Mouse (Mus musculus): ENCODE data around the gene Fuca1. TPM values are rescaled to one million over a fixed set of nuclear protein-coding genes. Genes with fewer than 3 reads are reported as not detected.

Gene Fuca1
- polyA plus RNA-seq (2017; shearing (Covaris generic)) = 78.3 TPM

GRCm38 (mm10) chr4:135920304-135921241 lies at the start of gene Fuca1:
Gene Fuca1, plus strand, starts transcription at chr4:135920735.

GRCm38 (mm10) chr4:135873526-135874202 lies 46.9 kb upstream of the Fuca1 start, which contains the start of gene Pnrc2:
Gene Pnrc2, minus strand, starts transcription at chr4:135873850.

GRCm38 (mm10) chr4:135895071-135895571 lies 25.4 kb upstream of the Fuca1 start, which contains the start of gene Cnr2:
Gene Cnr2, plus strand, starts transcription at chr4:135895394.

GRCm38 (mm10) chr4:135946278-135946658 lies 25.7 kb downstream of the Fuca1 start, which contains the start of gene Hmgcl:
Gene Hmgcl, plus strand, starts transcription at chr4:135946448.

GRCm38 (mm10) chr4:135963457-135964193 lies 43.1 kb downstream of the Fuca1 start, which contains the start of gene Gale:
Gene Gale, plus strand, starts transcription at chr4:135963727.

GRCm38 (mm10) chr4:135972556-135972906 lies 52.0 kb downstream of the Fuca1 start, which contains the start of gene Lypla2:
Gene Lypla2, minus strand, starts transcription at chr4:135972626.

GRCm38 (mm10) chr4:135986943-135987710 lies 66.6 kb downstream of the Fuca1 start, which contains the start of gene Pithd1:
Gene Pithd1, minus strand, starts transcription at chr4:135987264.

Other genes with a start within 250 kb of the Fuca1 start
- 0.18 TPM for gene Ifnlr1, start 234.4 kb upstream of the Fuca1 start, polyA plus RNA-seq (2017; shearing (Covaris generic))
- not detected for gene Il22ra1, start 192.6 kb upstream of the Fuca1 start, polyA plus RNA-seq (2017; shearing (Covaris generic))
- 0.21 TPM for gene Myom3, start 161.0 kb upstream of the Fuca1 start, polyA plus RNA-seq (2017; shearing (Covaris generic))
- 165 TPM for gene Srsf10, start 65.0 kb upstream of the Fuca1 start, polyA plus RNA-seq (2017; shearing (Covaris generic))
- 183 TPM for gene Pnrc2, start 46.9 kb upstream of the Fuca1 start, polyA plus RNA-seq (2017; shearing (Covaris generic))
- 1.9 TPM for gene Cnr2, start 25.3 kb upstream of the Fuca1 start, polyA plus RNA-seq (2017; shearing (Covaris generic))
- 38.1 TPM for gene Hmgcl, start 25.7 kb downstream of the Fuca1 start, polyA plus RNA-seq (2017; shearing (Covaris generic))
- 33.1 TPM for gene Gale, start 43.0 kb downstream of the Fuca1 start, polyA plus RNA-seq (2017; shearing (Covaris generic))
- 249 TPM for gene Lypla2, start 51.9 kb downstream of the Fuca1 start, polyA plus RNA-seq (2017; shearing (Covaris generic))
- 50.7 TPM for gene Pithd1, start 66.5 kb downstream of the Fuca1 start, polyA plus RNA-seq (2017; shearing (Covaris generic))
- gene Eloa, start 101.0 kb downstream of the Fuca1 start, polyA plus RNA-seq (2017; shearing (Covaris generic)) = 51.7 TPM
- gene Rpl11, start 132.7 kb downstream of the Fuca1 start, polyA plus RNA-seq (2017; shearing (Covaris generic)) = 306 TPM
- 12.6 TPM for gene Id3, start 222.8 kb downstream of the Fuca1 start, polyA plus RNA-seq (2017; shearing (Covaris generic))

All from effector memory CD4-positive, alpha-beta T cell, adult 7 months (primary cell).